Mouse (Mus musculus) heart, embryonic 14.5 days (tissue): Measurements from ENCODE around the gene Bcas3. TPM values are rescaled to one million over a fixed set of nuclear protein-coding genes. Genes with fewer than 3 reads are reported as not detected.

ENCODE experiments used
- ATAC-seq: fragments of 200-750 bp; cut with Nextera tagmentation; 2 replicates; pipeline ENCODE4 v1.8.0; 2017; ENCODE audit warnings: low read depth, moderate TSS enrichment; ENCODE audit not compliant: insufficient number of reproducible peaks, insufficient read depth, low FRiP score
- H3K27ac ChIP-seq, 2 experiments: fragments of 200-500 bp in 1 of 2; fragments of 300-500 bp in 1 of 2; sonication (generic) in 1 of 2; replicated peaks in 1 of 2; 2 replicates each; pipeline ENCODE4 v1.5.1; 2012 to 2014; ENCODE audit warnings: low read depth in 2 of 2, low read length in 2 of 2, control low read depth in 1 of 2, mild to moderate bottlenecking in 1 of 2, mixed read lengths in 1 of 2; ENCODE audit not compliant: control insufficient read depth in 1 of 2, insufficient read depth in 1 of 2
- H3K27me3 ChIP-seq: fragments of 300-500 bp; sonication (generic); 2 replicates; pipeline ENCODE4 v1.6.1; 2014; ENCODE audit warnings: mild to moderate bottlenecking, low read length, control low read depth; ENCODE audit not compliant: control insufficient read depth, insufficient read depth
- H3K36me3 ChIP-seq: fragments of 300-500 bp; sonication (generic); 2 replicates; pipeline ENCODE4 v1.6.1; 2014; ENCODE audit warnings: mild to moderate bottlenecking, control low read depth, low read length, mixed read lengths; ENCODE audit not compliant: control insufficient read depth, insufficient read depth
- H3K4me1 ChIP-seq, 2 experiments: fragments of 200-500 bp in 1 of 2; fragments of 300-500 bp in 1 of 2; sonication (generic) in 1 of 2; 2 replicates each; pipeline ENCODE4 v1.6.1; 2012 to 2014; ENCODE audit warnings: low read length in 2 of 2, control low read depth in 1 of 2, mixed read lengths in 1 of 2; ENCODE audit not compliant: control insufficient read depth in 2 of 2, insufficient read depth in 2 of 2
- H3K4me2 ChIP-seq: fragments of 300-500 bp; sonication (generic); 2 replicates; pipeline ENCODE4 v1.6.1; 2014; ENCODE audit warnings: mild to moderate bottlenecking, low read length
- H3K4me3 ChIP-seq, 2 experiments: fragments of 200-500 bp in 1 of 2; fragments of 300-500 bp in 1 of 2; sonication (generic) in 1 of 2; 2 replicates each; pipeline ENCODE4 v1.5.1; 2012 to 2014; ENCODE audit warnings: low read length in 2 of 2, mild to moderate bottlenecking in 2 of 2, control low read depth in 1 of 2, low read depth in 1 of 2, moderate library complexity in 1 of 2; ENCODE audit not compliant: control insufficient read depth in 1 of 2, insufficient read depth in 1 of 2
- H3K9ac ChIP-seq: fragments of 300-500 bp; sonication (generic); 2 replicates; pipeline ENCODE4 v1.6.1; 2014; ENCODE audit warnings: mild to moderate bottlenecking, low read length
- H3K9me3 ChIP-seq: fragments of 300-500 bp; sonication (generic); 2 replicates; pipeline ENCODE4 v1.6.1; 2016; ENCODE audit warnings: low read length, control low read depth; ENCODE audit not compliant: control insufficient read depth
- WGBS: fragments of 180-500 bp; shearing (Covaris S2); extraction: QIAGEN DNeasy Blood & Tissue Kit; methylation state at CpG from one replicate; pipeline ENCODE4 v1.1.7; 2014; 5-methylcytosine and 5-hydroxymethylcytosine counted together
- polyA plus RNA-seq: library from polyadenylated mRNA; unstranded; fragments of >200 nt; fragmentation: Nextera tagmentation; extraction: Ambion mirVana; gene quantifications from 2 replicates; pipeline ENCODE4 v1.2.1, GENCODE M21; 2014

Gene Bcas3
- polyA plus RNA-seq, 1 experiment from 2014 or later: 22.5 TPM

GRCm38 (mm10) chr11:85509334-85509733, 156.4 kb downstream of the Bcas3 start:
- H3K27ac ChIP-seq: no peak overlapping the region
- WGBS: 85% methylated on average over 12 of the region's 12 CpGs
- H3K27me3 ChIP-seq: no peaks in the 10 kb centered on the region
- no peak overlapping the region for H3K4me3 ChIP-seq
- H3K4me2 ChIP-seq: no peak overlapping the region
- H3K4me1 ChIP-seq: no peaks in the 10 kb centered on the region
- ATAC-seq: no peak
- H3K36me3 ChIP-seq: no peaks in the 10 kb centered on the region
- no peaks in the 10 kb centered on the region for H3K9me3 ChIP-seq
- no peak overlapping the region for H3K9ac ChIP-seq

GRCm38 (mm10) chr11:85511270-85511904, 158.4 kb downstream of the Bcas3 start:
- ATAC-seq: no peak
- H3K27me3 ChIP-seq: no peaks in the 10 kb centered on the region
- WGBS: 71% methylated on average over 9 of the region's 9 CpGs

GRCm38 (mm10) chr11:85516724-85517123, 163.8 kb downstream of the Bcas3 start:
- no peak for ATAC-seq
- H3K27ac ChIP-seq: no peak overlapping the region
- H3K4me3 ChIP-seq: no peak overlapping the region
- H3K36me3 ChIP-seq: no peaks in the 10 kb centered on the region
- H3K27me3 ChIP-seq: peaks cover 5% of the 10 kb centered on the region; the same call in 1 of the 2 replicates
- WGBS: 89% methylated on average over 7 of the region's 7 CpGs
- H3K4me2 ChIP-seq: no peak overlapping the region
- H3K9me3 ChIP-seq: no peaks in the 10 kb centered on the region
- no peaks in the 10 kb centered on the region for H3K4me1 ChIP-seq
- H3K9ac ChIP-seq: no peak overlapping the region

More at GRCm38 (mm10) chr11:85511270-85511904, 158.4 kb downstream of the Bcas3 start:
- Histone ChIP-seq H3K36me3 (no peaks in the 10 kb centered on the region), H3K4me1 (no peaks in the 10 kb centered on the region), H3K27ac (no peak overlapping the region), H3K9ac (no peak overlapping the region), H3K9me3 (no peaks in the 10 kb centered on the region), H3K4me3 (no peak overlapping the region), H3K4me2 (no peak overlapping the region)

GRCm38 (mm10) chr11:85518025-85518756, 165.2 kb downstream of the Bcas3 start:
- no peak for ATAC-seq
- Histone ChIP-seq H3K4me1 (peaks cover 0 to 1% of the 10 kb centered on the region in 2 experiments; a peak in 1 of 4 replicates), H3K9me3 (no peaks in the 10 kb centered on the region), H3K27me3 (peaks cover 5% of the 10 kb centered on the region; the same call in 1 of the 2 replicates), H3K4me2 (no peak overlapping the region), H3K9ac (no peak overlapping the region), H3K4me3 (no peak overlapping the region), H3K36me3 (no peaks in the 10 kb centered on the region), H3K27ac (no peak overlapping the region)
- WGBS: 23% methylated on average over 3 of the region's 3 CpGs

GRCm38 (mm10) chr11:85520236-85520635, 167.3 kb downstream of the Bcas3 start:
- H3K9me3 ChIP-seq: no peaks in the 10 kb centered on the region
- peaks cover 5% of the 10 kb centered on the region; the same call in 1 of the 2 replicates for H3K27me3 ChIP-seq
- no peak overlapping the region for H3K27ac ChIP-seq
- no peaks in the 10 kb centered on the region for H3K36me3 ChIP-seq
- no peak for ATAC-seq
- H3K4me1 ChIP-seq: peaks cover 13 to 16% of the 10 kb centered on the region in 2 experiments
- no peak overlapping the region for H3K9ac ChIP-seq
- 76% methylated on average over 12 of the region's 12 CpGs for WGBS
- no peak overlapping the region for H3K4me3 ChIP-seq
- no peak overlapping the region for H3K4me2 ChIP-seq

GRCm38 (mm10) chr11:85520996-85521395, 168.0 kb downstream of the Bcas3 start:
- Histone ChIP-seq H3K27ac (no peak overlapping the region), H3K9ac (no peak overlapping the region), H3K4me2 (no peak overlapping the region), H3K36me3 (no peaks in the 10 kb centered on the region), H3K9me3 (no peaks in the 10 kb centered on the region), H3K27me3 (peaks cover 5% of the 10 kb centered on the region; the same call in 1 of the 2 replicates), H3K4me1 (peaks cover 18 to 24% of the 10 kb centered on the region in 2 experiments), H3K4me3 (no peak overlapping the region)
- ATAC-seq: no peak
- 55% methylated on average over 4 of the region's 4 CpGs for WGBS

GRCm38 (mm10) chr11:85523646-85524045, 170.7 kb downstream of the Bcas3 start:
- Histone ChIP-seq H3K27me3 (peaks cover 10% of the 10 kb centered on the region; the same call in 1 of the 2 replicates), H3K36me3 (no peaks in the 10 kb centered on the region), H3K9ac (0 out of 2 replicates have a peak overlapping the region, but pooled peaks have one; percentile 6), H3K4me3 (no peak overlapping the region), H3K9me3 (no peaks in the 10 kb centered on the region), H3K27ac (peak overlapping the region; percentile 39 to 49; a peak in 3 of 4 replicates), H3K4me1 (peaks cover 20 to 26% of the 10 kb centered on the region in 2 experiments), H3K4me2 (peak overlapping the region; percentile 62; the same call in 1 of the 2 replicates)
- ATAC-seq: no peak
- 60% methylated on average over 6 of the region's 6 CpGs for WGBS
